Mouse (Mus musculus) kidney, embryonic 14.5 days (tissue): ENCODE measurements at regions not wholly inside any gene's neighbourhood (a gene's known extent, or its start where the extent isn't known, plus 50 kb on each side); places are given as distances from the start of the nearest gene placed in this dataset.
"Not testable (repeated sequence)": the region's sequence is repeated elsewhere in the genome, so short reads cannot be mapped to it uniquely, and the experiment has no call there.

Source experiments
- ATAC-seq: fragments of 200-750 bp; cut with Nextera tagmentation; 2 replicates; pipeline ENCODE4 v1.8.0; 2017; ENCODE audit warnings: moderate number of reproducible peaks, mild to moderate bottlenecking, moderate TSS enrichment, moderate library complexity; ENCODE audit not compliant: low FRiP score, low TSS enrichment
- H3K27ac ChIP-seq: fragments of 300-500 bp; sonication (generic); 2 replicates; pipeline ENCODE4 v1.5.1; 2014; ENCODE audit warnings: low read depth, mild to moderate bottlenecking, low read length, moderate library complexity, mixed read lengths
- H3K27me3 ChIP-seq: fragments of 300-500 bp; sonication (generic); 2 replicates; pipeline ENCODE4 v1.6.1; 2014; ENCODE audit warnings: mild to moderate bottlenecking, low read length; ENCODE audit not compliant: control insufficient read depth, insufficient read depth
- H3K36me3 ChIP-seq: fragments of 300-500 bp; sonication (generic); 2 replicates; pipeline ENCODE4 v1.6.1; 2014; ENCODE audit warnings: low read length, mixed read lengths; ENCODE audit not compliant: control insufficient read depth, insufficient read depth
- H3K4me1 ChIP-seq: fragments of 300-500 bp; sonication (generic); 2 replicates; pipeline ENCODE4 v1.6.1; 2014; ENCODE audit warnings: low read length, mixed read lengths; ENCODE audit not compliant: control insufficient read depth, insufficient read depth
- H3K4me2 ChIP-seq: fragments of 300-500 bp; sonication (generic); replicated peaks from 2 replicates; pipeline ENCODE4 v1.6.1; 2014; ENCODE audit warnings: low read depth, mild to moderate bottlenecking, low read length
- H3K4me3 ChIP-seq: fragments of 300-500 bp; sonication (generic); 2 replicates; pipeline ENCODE4 v1.5.1; 2014; ENCODE audit warnings: mild to moderate bottlenecking, low read length
- H3K9ac ChIP-seq: fragments of 300-500 bp; sonication (generic); 2 replicates; pipeline ENCODE4 v1.6.1; 2014; ENCODE audit warnings: low read depth, mild to moderate bottlenecking, low read length, moderate library complexity
- H3K9me3 ChIP-seq: fragments of 300-500 bp; sonication (generic); 2 replicates; pipeline ENCODE4 v1.6.1; 2016; ENCODE audit warnings: low read length; ENCODE audit not compliant: control insufficient read depth
- WGBS: fragments of 180-500 bp; shearing (Covaris S2); extraction: QIAGEN DNeasy Blood & Tissue Kit; methylation state at CpG from one replicate; pipeline ENCODE4 v1.1.7; 2014; 5-methylcytosine and 5-hydroxymethylcytosine counted together

DNA sequence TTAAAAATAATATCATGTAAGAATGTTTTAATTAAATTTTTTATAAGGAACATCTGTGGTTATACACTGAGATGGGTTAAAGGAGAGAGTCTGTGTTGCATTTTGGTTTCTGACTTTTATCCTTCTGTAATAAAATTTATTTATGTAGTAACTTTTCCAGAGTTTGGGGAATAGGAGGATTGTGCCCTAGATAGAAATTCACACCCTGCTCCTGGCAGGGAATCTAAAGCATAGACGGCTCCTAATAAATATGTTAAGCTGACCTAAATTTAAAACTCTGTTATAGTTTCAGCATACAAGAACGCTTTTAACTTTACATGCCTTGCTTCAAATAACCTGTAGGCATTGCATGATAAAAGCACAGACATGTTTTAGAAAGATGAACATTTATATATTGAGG is 618.7 kb upstream of the Negr1 start:
- no peaks in the 10 kb centered on the region for H3K9me3 ChIP-seq
- no peaks in the 10 kb centered on the region for H3K4me1 ChIP-seq
- no peak for ATAC-seq
- H3K9ac ChIP-seq, result no peak overlapping the region
- no peaks in the 10 kb centered on the region for H3K36me3 ChIP-seq
- H3K4me2 ChIP-seq, result no peak overlapping the region
- H3K27ac ChIP-seq, result no peak overlapping the region
- no peak overlapping the region for H3K4me3 ChIP-seq
- 74% methylated on average over 2 of the region's 2 CpGs for WGBS
- no peaks in the 10 kb centered on the region for H3K27me3 ChIP-seq

DNA sequence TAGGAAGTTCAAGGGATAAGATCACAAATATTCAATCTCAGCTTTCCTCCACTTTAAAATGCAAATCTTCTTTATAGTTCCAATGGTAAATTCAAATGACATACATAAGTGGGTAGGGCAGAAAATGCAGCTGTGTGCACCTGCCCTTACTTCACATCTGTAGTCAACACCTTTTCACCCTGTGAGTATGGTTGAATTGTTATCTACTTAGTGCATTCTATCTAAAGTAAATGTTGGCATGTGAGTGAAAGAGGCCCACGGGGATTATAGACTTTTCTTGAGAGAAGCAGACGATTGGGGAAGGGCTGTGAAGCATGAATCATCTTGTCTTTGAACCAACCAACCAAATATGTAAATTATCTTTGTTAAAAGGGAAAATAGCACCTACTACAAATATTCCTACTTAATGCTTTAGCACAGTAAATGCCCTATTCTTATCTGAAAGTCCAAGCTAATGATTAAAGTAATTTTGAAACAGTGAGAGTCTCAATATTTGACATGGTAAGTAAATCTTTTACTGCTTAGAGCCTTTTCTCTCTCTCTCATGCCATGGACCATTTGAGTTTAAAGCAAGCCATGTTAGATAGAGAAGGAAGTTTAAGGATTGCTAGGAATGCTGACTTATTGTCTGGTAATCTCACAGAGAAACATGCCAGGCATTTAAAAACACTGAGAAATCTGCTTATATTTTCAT is 617.4 kb upstream of the Negr1 start:
- Histone ChIP-seq H3K27me3 (no peaks in the 10 kb centered on the region), H3K9me3 (no peaks in the 10 kb centered on the region), H3K4me1 (no peaks in the 10 kb centered on the region), H3K4me2 (no peak overlapping the region), H3K4me3 (no peak overlapping the region), H3K9ac (no peak overlapping the region), H3K27ac (no peak overlapping the region), H3K36me3 (no peaks in the 10 kb centered on the region)
- 49% methylated on average over 2 of the region's 2 CpGs for WGBS
- ATAC-seq, result no peak

DNA sequence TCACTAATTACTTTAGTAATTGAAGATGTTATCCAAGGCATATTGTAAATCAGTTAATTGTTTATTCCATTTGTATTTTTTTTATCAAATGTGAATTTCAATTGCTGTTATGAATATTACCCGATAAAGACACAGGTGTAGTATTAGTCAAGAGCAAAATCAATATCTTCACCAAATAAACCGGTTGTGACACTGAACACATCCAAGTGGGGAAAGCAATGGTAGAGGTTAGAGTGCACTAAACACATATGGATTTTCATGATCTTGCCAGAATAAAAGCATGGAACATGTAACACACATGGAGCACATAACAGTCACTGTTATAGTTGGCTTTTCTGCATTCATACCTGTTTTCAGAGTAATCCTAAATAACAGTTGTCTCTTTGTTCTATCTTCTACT is 616.4 kb upstream of the Negr1 start:
- H3K9me3 ChIP-seq, result no peaks in the 10 kb centered on the region
- no peaks in the 10 kb centered on the region for H3K27me3 ChIP-seq
- no peak overlapping the region for H3K4me2 ChIP-seq
- H3K9ac ChIP-seq, result no peak overlapping the region
- H3K4me1 ChIP-seq, result no peaks in the 10 kb centered on the region
- H3K27ac ChIP-seq, result no peak overlapping the region
- ATAC-seq, result no peak
- 91% methylated on average over 2 of the region's 2 CpGs for WGBS
- no peak overlapping the region for H3K4me3 ChIP-seq
- no peaks in the 10 kb centered on the region for H3K36me3 ChIP-seq

DNA sequence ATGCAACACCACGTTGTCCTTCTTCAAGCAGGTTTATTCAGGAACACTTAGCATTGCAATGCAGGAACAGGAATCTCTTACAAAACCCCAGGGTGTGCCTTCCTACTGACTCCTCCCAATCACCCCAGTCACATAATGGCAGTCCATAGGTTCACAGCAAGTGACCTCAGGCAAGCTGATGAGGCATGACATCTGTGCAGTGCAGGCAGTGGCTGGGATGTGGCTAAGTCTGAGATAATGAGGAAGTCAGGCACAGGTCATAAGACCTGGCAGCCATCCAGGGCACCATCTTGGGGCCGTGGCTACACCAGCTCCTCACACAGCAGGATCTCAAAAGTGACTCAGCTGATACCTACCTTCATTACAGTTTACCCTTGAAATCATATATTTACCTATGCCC is 599.1 kb upstream of the Negr1 start:
- H3K4me2 ChIP-seq, H3K36me3 ChIP-seq, H3K9ac ChIP-seq, H3K9me3 ChIP-seq, H3K4me3 ChIP-seq, ATAC-seq, H3K27ac ChIP-seq, H3K27me3 ChIP-seq, H3K4me1 ChIP-seq: not testable (repeated sequence)
- WGBS, result 45% methylated on average over 2 of the region's 2 CpGs

DNA sequence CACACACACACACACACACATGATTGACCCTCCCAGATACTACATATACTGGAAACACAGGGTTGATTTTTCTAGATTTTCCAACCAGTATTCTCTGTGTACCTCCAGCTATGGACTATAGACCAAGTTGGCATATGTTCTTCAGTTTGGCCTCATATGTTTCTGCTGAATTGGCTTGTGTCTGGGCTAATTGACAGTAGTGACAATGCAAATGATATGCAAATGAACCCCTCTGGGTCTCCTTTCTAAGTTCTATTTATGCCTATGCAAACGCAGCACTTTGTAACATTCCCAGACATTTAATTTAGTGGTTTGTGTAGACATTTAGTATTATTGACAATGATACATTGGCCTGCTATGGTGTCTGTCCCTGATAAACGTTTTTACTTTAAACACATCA is 582.0 kb upstream of the Negr1 start:
- Histone ChIP-seq H3K36me3 (no peaks in the 10 kb centered on the region), H3K4me1 (no peaks in the 10 kb centered on the region), H3K4me3 (no peak overlapping the region), H3K27ac (no peak overlapping the region), H3K9ac (no peak overlapping the region), H3K27me3 (no peaks in the 10 kb centered on the region), H3K9me3 (no peaks in the 10 kb centered on the region), H3K4me2 (no peak overlapping the region)
- 62% methylated on average over 2 of the region's 2 CpGs for WGBS
- ATAC-seq, result no peak

GRCm38 (mm10) chr3:155994044-155994443 is 567.5 kb upstream of the Negr1 start:
- no peak for ATAC-seq
- 30% methylated on average over 2 of the region's 2 CpGs for WGBS

GRCm38 (mm10) chr3:156017676-156018230 is 543.8 kb upstream of the Negr1 start:
- Histone ChIP-seq H3K9me3 (no peaks in the 10 kb centered on the region), H3K27me3 (no peaks in the 10 kb centered on the region), H3K36me3 (no peaks in the 10 kb centered on the region), H3K4me3 (no peak overlapping the region), H3K4me2 (no peak overlapping the region), H3K9ac (no peak overlapping the region), H3K27ac (no peak overlapping the region), H3K4me1 (no peaks in the 10 kb centered on the region)
- ATAC-seq, result no peak
- 71% methylated on average over 7 of the region's 7 CpGs for WGBS

More at GRCm38 (mm10) chr3:155994044-155994443, 567.5 kb upstream of the Negr1 start:
- no peaks in the 10 kb centered on the region for H3K4me1 ChIP-seq
- no peaks in the 10 kb centered on the region for H3K27me3 ChIP-seq
- H3K9me3 ChIP-seq, result no peaks in the 10 kb centered on the region
- no peak overlapping the region for H3K9ac ChIP-seq
- H3K36me3 ChIP-seq, result no peaks in the 10 kb centered on the region
- no peak overlapping the region for H3K4me3 ChIP-seq
- H3K4me2 ChIP-seq, result no peak overlapping the region
- no peak overlapping the region for H3K27ac ChIP-seq

GRCm38 (mm10) chr3:156028602-156029188 is 532.9 kb upstream of the Negr1 start:
- whole genome bisulfite sequencing, result 78% methylated on average over 5 of the region's 5 CpGs
- ATAC-seq, result no peak
- no peaks in the 10 kb centered on the region for H3K4me1 ChIP-seq
- H3K36me3 ChIP-seq, result no peaks in the 10 kb centered on the region
- H3K9ac ChIP-seq, result no peak overlapping the region
- no peak overlapping the region for H3K27ac ChIP-seq
- no peak overlapping the region for H3K4me2 ChIP-seq
- no peaks in the 10 kb centered on the region for H3K9me3 ChIP-seq
- H3K4me3 ChIP-seq, result no peak overlapping the region
- no peaks in the 10 kb centered on the region for H3K27me3 ChIP-seq

DNA sequence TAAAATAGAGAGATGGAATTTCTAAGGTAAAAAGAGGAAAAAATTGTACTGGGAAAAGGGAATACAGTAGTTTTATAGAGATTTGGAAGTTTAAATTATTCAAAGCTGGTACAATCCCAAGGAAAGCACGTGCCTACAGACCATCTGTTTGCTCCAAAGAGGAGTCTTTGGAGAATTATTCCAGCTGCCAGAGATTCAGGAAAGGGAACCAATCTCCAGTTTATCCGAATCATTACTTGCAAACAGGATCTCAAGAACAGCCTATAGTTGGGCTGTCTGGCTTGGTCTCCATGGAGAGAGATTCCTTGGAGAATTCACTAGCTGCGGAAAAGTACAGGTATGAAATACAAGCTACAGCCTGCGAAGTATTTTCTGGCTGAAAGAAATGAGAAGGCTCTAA is 491.3 kb upstream of the Negr1 start:
- H3K9me3 ChIP-seq, result no peaks in the 10 kb centered on the region
- H3K9ac ChIP-seq, result no peak overlapping the region
- no peak for ATAC-seq
- no peaks in the 10 kb centered on the region for H3K27me3 ChIP-seq
- H3K4me2 ChIP-seq, result no peak overlapping the region
- WGBS, result 83% methylated on average over 4 of the region's 4 CpGs
- H3K4me3 ChIP-seq, result no peak overlapping the region
- H3K27ac ChIP-seq, result no peak overlapping the region
- H3K36me3 ChIP-seq, result no peaks in the 10 kb centered on the region
- no peaks in the 10 kb centered on the region for H3K4me1 ChIP-seq
